Mouse (Mus musculus) testis, adult 2 months (tissue): Measurements from ENCODE around the gene Trim38.

Source experiments
- CTCF ChIP-seq: fragments of 200-500 bp; IDR thresholded peaks from 2 replicates; pipeline ENCODE4 v1.5.1; 2012; ENCODE audit warnings: low read depth, mild to moderate bottlenecking, inconsistent platforms, low read length, moderate library complexity; ENCODE audit not compliant: control insufficient read depth, insufficient read depth, insufficient replicate concordance
- POLR2A ChIP-seq: fragments of 200-500 bp; IDR thresholded peaks from 2 replicates; pipeline ENCODE4 v1.6.1; 2012; ENCODE audit warnings: low read depth, mild to moderate bottlenecking, inconsistent platforms, low read length, moderate library complexity; ENCODE audit not compliant: control insufficient read depth

GRCm38 (mm10) chr13:23822213-23822612 lies 52.5 kb downstream of the Trim38 start:
- TF ChIP-seq CTCF = no peak
- TF ChIP-seq POLR2A = no peak
